Mouse (Mus musculus) embryonic facial prominence, embryonic 15.5 days (tissue): ENCODE results near the gene Dst. TPM values are rescaled to one million over a fixed set of nuclear protein-coding genes. Genes with fewer than 3 reads are reported as not detected.
"Not testable (repeated sequence)": the region's sequence is repeated elsewhere in the genome, so short reads cannot be mapped to it uniquely, and the experiment has no call there.

ENCODE experiments used
- ATAC-seq: fragments of 200-750 bp; cut with Nextera tagmentation; 2 replicates; pipeline ENCODE4 v1.8.0; 2017; ENCODE audit warnings: low read depth, moderate TSS enrichment; ENCODE audit not compliant: insufficient number of reproducible peaks, low FRiP score, low TSS enrichment
- H3K27ac ChIP-seq: fragments of 300-500 bp; sonication (generic); replicated peaks from 2 replicates; pipeline ENCODE4 v1.5.1; 2015; ENCODE audit warnings: mild to moderate bottlenecking, inconsistent platforms
- H3K27me3 ChIP-seq: fragments of 300-500 bp; sonication (generic); 2 replicates; pipeline ENCODE4 v1.6.1; 2015; ENCODE audit warnings: inconsistent platforms
- H3K36me3 ChIP-seq: fragments of 300-500 bp; sonication (generic); 2 replicates; pipeline ENCODE4 v1.6.1; 2015; ENCODE audit warnings: mild to moderate bottlenecking, inconsistent platforms
- H3K4me1 ChIP-seq: fragments of 300-500 bp; sonication (generic); 2 replicates; pipeline ENCODE4 v1.6.1; 2015; ENCODE audit warnings: inconsistent platforms
- H3K4me2 ChIP-seq: fragments of 300-500 bp; sonication (generic); replicated peaks from 2 replicates; pipeline ENCODE4 v1.6.1; 2015; ENCODE audit warnings: mild to moderate bottlenecking, inconsistent platforms
- H3K4me3 ChIP-seq: fragments of 300-500 bp; sonication (generic); replicated peaks from 2 replicates; pipeline ENCODE4 v1.5.1; 2015; ENCODE audit warnings: mild to moderate bottlenecking, inconsistent platforms
- H3K9ac ChIP-seq: fragments of 300-500 bp; sonication (generic); 2 replicates; pipeline ENCODE4 v1.6.1; 2015; ENCODE audit warnings: inconsistent platforms
- H3K9me3 ChIP-seq: fragments of 300-500 bp; sonication (generic); replicated peaks from 2 replicates; pipeline ENCODE4 v1.6.1; 2016; ENCODE audit warnings: inconsistent platforms
- WGBS: fragments of 180-500 bp; shearing (Covaris S2); methylation state at CpG from one replicate; pipeline ENCODE4 v1.1.7; 2015; 5-methylcytosine and 5-hydroxymethylcytosine counted together
- polyA plus RNA-seq: library from polyadenylated mRNA; unstranded; fragments of >200 nt; fragmentation: Nextera tagmentation; extraction: Ambion mirVana; gene quantifications from 2 replicates; pipeline ENCODE4 v1.2.1, GENCODE M21; 2015

Dst gene
- polyA plus RNA-seq, 1 experiment from 2014 or later = 22.8 TPM

- Histone ChIP-seq H3K9me3 (no peaks in the 10 kb centered on the region), H3K4me3 (no peak overlapping the region), H3K36me3 (no peaks in the 10 kb centered on the region), H3K9ac (no peak overlapping the region), H3K4me1 (peaks cover 7% of the 10 kb centered on the region; the same call in 1 of the 2 replicates), H3K27me3 (no peaks in the 10 kb centered on the region), H3K27ac (no peak overlapping the region), H3K4me2 (no peak overlapping the region)
- WGBS = 62% methylated on average over 3 of the region's 3 CpGs
- no peak for ATAC-seq
Observed at GRCm38 (mm10) chr1:34063943-34064342, 155.9 kb downstream of the Dst start.

DNA sequence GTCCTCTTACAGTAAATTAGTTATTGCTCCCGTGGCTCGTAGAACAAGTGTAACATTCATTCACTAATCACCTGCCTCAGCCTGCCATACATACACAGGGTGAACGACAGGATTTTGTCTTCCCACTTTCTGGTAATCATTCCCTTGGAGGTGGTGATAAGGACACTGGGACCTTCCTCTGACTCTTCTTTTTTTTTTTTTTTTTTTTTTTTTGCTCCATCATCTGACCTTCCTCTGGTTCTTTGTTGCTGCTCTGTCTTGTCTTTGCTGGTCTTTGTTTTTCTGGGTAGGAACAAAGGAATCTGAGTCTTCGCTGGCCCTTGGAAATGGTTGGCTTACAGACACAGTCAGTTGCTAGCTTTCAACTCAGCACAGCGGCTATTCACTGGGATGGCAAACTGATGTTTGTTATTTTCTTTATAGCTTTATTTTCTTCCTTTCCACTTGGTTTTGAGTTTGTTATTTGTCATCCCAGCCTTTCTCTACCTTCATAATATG, 157.6 kb downstream of the Dst start:
- Histone ChIP-seq H3K9me3 (no peaks in the 10 kb centered on the region), H3K27me3 (no peaks in the 10 kb centered on the region), H3K9ac (no peak overlapping the region), H3K4me1 (peaks cover 2% of the 10 kb centered on the region; the same call in 1 of the 2 replicates), H3K4me3 (no peak overlapping the region), H3K4me2 (no peak overlapping the region), H3K27ac (no peak overlapping the region), H3K36me3 (no peaks in the 10 kb centered on the region)
- 80% methylated on average over 5 of the region's 5 CpGs for WGBS
- ATAC-seq = no peak

- not testable (repeated sequence) for H3K4me1 ChIP-seq, H3K4me3 ChIP-seq, H3K27ac ChIP-seq, H3K9ac ChIP-seq, H3K36me3 ChIP-seq, H3K9me3 ChIP-seq, H3K27me3 ChIP-seq, ATAC-seq, H3K4me2 ChIP-seq
- 91% methylated on average over 4 of the region's 4 CpGs for WGBS
Observed at GRCm38 (mm10) chr1:34066401-34066800, 158.4 kb downstream of the Dst start.

GRCm38 (mm10) chr1:34068341-34068740, 160.3 kb downstream of the Dst start:
- Histone ChIP-seq H3K9me3 (no peaks in the 10 kb centered on the region), H3K4me2 (no peak overlapping the region), H3K4me3 (no peak overlapping the region), H3K4me1 (0 out of 2 replicates have a peak, but pooled peaks cover under 1% of the 10 kb centered on the region), H3K27me3 (no peaks in the 10 kb centered on the region), H3K9ac (no peak overlapping the region), H3K27ac (no peak overlapping the region), H3K36me3 (no peaks in the 10 kb centered on the region)
- WGBS = 51% methylated on average over 5 of the region's 5 CpGs
- no peak for ATAC-seq

GRCm38 (mm10) chr1:34069514-34070290, 161.7 kb downstream of the Dst start:
- Histone ChIP-seq H3K27me3 (no peaks in the 10 kb centered on the region), H3K9me3 (no peaks in the 10 kb centered on the region), H3K36me3 (no peaks in the 10 kb centered on the region), H3K27ac (no peak overlapping the region), H3K4me2 (no peak overlapping the region), H3K4me3 (no peak overlapping the region), H3K4me1 (peaks cover 14% of the 10 kb centered on the region; the same call in 1 of the 2 replicates), H3K9ac (no peak overlapping the region)
- 73% methylated on average over 10 of the region's 10 CpGs for WGBS
- ATAC-seq = no peak

GRCm38 (mm10) chr1:34070474-34070873, 162.4 kb downstream of the Dst start:
- no peak for ATAC-seq
- no peak overlapping the region for H3K9ac ChIP-seq
- H3K27me3 ChIP-seq = no peaks in the 10 kb centered on the region
- WGBS = 75% methylated on average over 7 of the region's 7 CpGs
- H3K9me3 ChIP-seq = no peaks in the 10 kb centered on the region
- no peak overlapping the region for H3K4me3 ChIP-seq
- H3K27ac ChIP-seq = no peak overlapping the region
- peaks cover 19% of the 10 kb centered on the region; the same call in 1 of the 2 replicates for H3K4me1 ChIP-seq
- H3K4me2 ChIP-seq = no peak overlapping the region
- H3K36me3 ChIP-seq = no peaks in the 10 kb centered on the region

DNA sequence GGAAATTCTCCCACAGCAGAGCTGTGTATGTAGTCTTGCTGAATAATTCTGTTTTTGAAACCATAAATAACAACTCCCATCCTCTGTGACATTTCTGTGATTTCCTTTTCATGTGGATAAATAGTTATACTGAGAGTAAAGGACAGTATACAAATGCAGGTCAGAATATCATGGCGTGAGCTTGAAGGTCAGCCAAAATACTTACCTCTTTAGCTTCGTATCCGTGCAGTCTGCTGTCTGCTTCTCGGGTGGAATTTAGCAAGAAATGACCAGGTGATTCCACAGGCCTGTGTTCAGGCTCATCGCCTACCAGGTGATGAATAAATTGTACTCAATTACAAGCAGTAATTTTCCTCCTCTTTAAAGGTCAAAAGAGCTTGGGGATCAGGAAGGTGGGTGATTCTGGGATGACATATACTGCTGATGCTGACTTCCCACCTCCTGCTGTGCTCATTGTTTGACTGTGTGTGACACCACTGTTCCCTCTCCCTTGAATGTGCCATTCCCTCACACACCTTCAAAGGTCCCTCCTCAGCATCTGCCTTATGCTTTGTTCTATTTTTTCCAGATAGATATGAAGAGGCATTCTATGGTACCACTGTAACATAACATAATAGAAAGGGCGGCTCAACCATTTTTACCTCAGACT, 163.1 kb downstream of the Dst start:
- WGBS = 81% methylated on average over 6 of the region's 6 CpGs
- no peak overlapping the region for H3K27ac ChIP-seq
- H3K4me3 ChIP-seq = no peak overlapping the region
- H3K4me2 ChIP-seq = no peak overlapping the region
- H3K36me3 ChIP-seq = no peaks in the 10 kb centered on the region
- H3K27me3 ChIP-seq = no peaks in the 10 kb centered on the region
- H3K4me1 ChIP-seq = peaks cover 19% of the 10 kb centered on the region; the same call in 1 of the 2 replicates
- H3K9me3 ChIP-seq = no peaks in the 10 kb centered on the region
- ATAC-seq = no peak
- no peak overlapping the region for H3K9ac ChIP-seq

DNA sequence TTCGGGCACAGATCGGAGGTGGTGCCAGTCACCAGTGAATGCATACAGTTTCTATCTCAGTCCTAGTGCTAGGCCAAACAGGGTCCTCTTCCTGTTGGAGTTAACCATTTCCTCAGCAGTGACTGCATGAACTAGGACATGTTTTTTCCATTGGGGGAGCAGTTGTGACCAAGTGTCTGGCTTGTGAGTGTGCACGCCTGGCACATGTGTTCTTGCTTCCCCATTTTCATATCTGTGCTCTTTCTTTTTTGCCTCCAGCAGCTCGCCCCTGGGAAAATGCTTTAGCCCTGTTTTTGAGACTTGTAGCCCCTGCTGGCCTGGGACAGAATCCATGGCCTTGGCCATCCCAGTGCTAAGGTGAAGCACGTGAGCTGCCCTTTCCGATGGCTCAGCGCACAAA, 164.2 kb downstream of the Dst start:
- no peak overlapping the region for H3K4me2 ChIP-seq
- no peaks in the 10 kb centered on the region for H3K27me3 ChIP-seq
- no peak overlapping the region for H3K27ac ChIP-seq
- ATAC-seq = no peak
- no peak overlapping the region for H3K9ac ChIP-seq
- H3K36me3 ChIP-seq = no peaks in the 10 kb centered on the region
- peaks cover 19% of the 10 kb centered on the region; the same call in 1 of the 2 replicates for H3K4me1 ChIP-seq
- H3K9me3 ChIP-seq = no peaks in the 10 kb centered on the region
- 84% methylated on average over 7 of the region's 7 CpGs for WGBS
- no peak overlapping the region for H3K4me3 ChIP-seq

DNA sequence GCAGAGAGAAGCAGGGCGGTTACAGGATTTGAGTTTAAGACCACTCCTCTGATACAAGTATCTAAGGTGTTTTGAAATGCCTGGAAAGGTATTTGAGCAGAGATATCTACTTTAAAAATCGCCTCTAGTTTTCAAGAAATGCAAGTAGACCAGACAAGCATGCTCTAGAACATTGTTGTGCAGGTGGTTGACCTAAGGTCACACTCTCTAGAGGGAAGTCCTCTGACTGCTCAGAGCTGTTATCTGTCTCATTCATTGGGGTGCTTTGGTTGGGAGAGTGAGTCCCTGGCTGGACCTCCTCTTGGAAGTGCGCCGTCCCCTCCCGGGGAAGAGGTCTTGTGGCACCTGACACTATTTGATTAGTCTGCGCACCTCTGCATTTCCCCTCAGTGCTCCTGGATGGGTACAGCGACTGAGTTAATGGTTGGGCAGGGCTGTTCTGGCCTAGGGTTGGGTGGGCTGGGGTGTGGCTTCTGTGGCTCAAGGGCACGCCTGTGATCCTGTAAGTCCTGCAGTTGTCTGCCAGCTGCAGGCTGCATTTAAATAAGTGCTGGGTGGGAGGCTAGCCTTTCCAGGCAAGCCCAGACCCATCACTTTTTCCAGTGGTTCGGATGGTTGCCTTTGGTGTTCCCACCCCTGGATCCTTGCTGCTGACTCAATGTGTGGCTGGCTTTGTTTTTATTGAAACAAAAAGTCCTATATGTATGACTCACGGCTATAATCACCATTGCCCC, 165.6 kb downstream of the Dst start:
- H3K27me3 ChIP-seq = no peaks in the 10 kb centered on the region
- H3K27ac ChIP-seq = no peak overlapping the region
- H3K9me3 ChIP-seq = no peaks in the 10 kb centered on the region
- no peak overlapping the region for H3K4me3 ChIP-seq
- 41% methylated on average over 10 of the region's 10 CpGs for WGBS
- H3K4me1 ChIP-seq = peaks cover 21% of the 10 kb centered on the region; the same call in 1 of the 2 replicates
- H3K4me2 ChIP-seq = no peak overlapping the region
- no peak overlapping the region for H3K9ac ChIP-seq
- H3K36me3 ChIP-seq = no peaks in the 10 kb centered on the region
- 0 out of 2 replicates have a peak, but pooled peaks have one; percentile 48 for ATAC-seq

DNA sequence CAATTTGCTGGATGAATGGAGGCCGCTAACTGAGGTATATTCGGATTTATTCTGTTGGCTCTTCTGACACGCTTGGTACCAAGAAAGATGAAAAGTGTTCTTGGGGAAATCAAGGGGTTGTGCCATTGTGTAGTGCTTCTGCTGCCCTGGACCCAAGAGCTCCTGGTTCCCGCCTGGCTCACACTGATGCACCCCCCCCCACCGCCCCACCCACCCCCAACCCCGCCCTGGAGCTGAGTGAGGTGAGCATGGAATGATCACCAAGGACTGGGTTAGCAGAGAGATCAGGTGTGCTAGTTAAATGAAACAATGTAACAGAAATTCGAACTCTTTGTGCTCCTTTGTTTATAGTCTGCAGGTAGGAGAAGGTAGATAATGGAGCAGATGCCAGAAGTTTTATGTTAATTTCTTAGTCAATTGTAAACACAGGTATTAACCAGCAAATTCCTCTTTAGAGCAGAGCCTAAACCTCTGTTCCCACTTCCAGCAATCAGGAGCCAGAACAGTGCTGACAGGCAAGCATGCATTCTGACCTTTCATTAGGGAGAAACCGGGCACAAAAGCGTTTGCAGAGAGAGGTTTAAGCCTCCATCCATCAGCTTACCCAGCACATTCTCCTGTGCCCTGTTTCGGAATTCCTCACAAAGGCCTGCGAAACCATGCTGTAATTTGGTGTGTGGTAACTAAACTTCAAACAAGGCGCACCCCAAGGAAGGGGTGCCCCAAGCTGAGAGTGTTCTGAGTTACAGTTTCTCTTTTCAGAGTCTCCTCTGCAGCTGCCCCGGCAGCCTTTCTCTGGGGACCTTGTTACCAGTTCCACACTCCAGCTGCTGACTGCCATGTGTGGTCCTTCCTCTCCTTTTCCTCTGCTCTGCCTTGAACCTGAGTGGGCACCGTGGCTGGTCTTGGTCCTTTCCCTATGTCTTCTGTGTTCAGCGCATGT, 166.5 kb downstream of the Dst start:
- Histone ChIP-seq H3K9me3 (no peaks in the 10 kb centered on the region), H3K9ac (no peak overlapping the region), H3K27me3 (no peaks in the 10 kb centered on the region), H3K36me3 (no peaks in the 10 kb centered on the region), H3K4me1 (peaks cover 21% of the 10 kb centered on the region; the same call in 1 of the 2 replicates), H3K4me2 (no peak overlapping the region), H3K4me3 (no peak overlapping the region), H3K27ac (no peak overlapping the region)
- no peak for ATAC-seq
- WGBS = 29% methylated on average over 15 of the region's 15 CpGs
